Mouse (Mus musculus): ENCODE results near the gene Dppa3.

Gene Dppa3

GRCm38 (mm10) chr6:122626110-122626509 lies at the start of gene Dppa3:
Gene Dppa3, plus strand, starts transcription at chr6:122626410.
- DNase-seq (ENCODE audit: low spot score in 2 of 2), result no peak

GRCm38 (mm10) chr6:122577030-122577429 lies 49.2 kb upstream of the Dppa3 start:
- DNase-seq (ENCODE audit: low spot score in 2 of 2), result no peak

- DNase-seq (ENCODE audit: low spot score in 2 of 2), result no peak
Measured at GRCm38 (mm10) chr6:122579086-122579485, 47.1 kb upstream of the Dppa3 start.

GRCm38 (mm10) chr6:122591027-122591758 lies 35.0 kb upstream of the Dppa3 start:
- no peak for DNase-seq (ENCODE audit: low spot score in 2 of 2)

- DNase-seq (ENCODE audit: low spot score in 2 of 2), result no peak
Measured at GRCm38 (mm10) chr6:122592905-122593304, 33.3 kb upstream of the Dppa3 start.

GRCm38 (mm10) chr6:122595637-122596036 lies 30.6 kb upstream of the Dppa3 start:
- DNase-seq (ENCODE audit: low spot score in 2 of 2), result peak in 1 of 2 experiments; percentile 19

- no peak for DNase-seq (ENCODE audit: low spot score in 2 of 2)
Measured at GRCm38 (mm10) chr6:122596608-122597007, 29.6 kb upstream of the Dppa3 start.

- no peak for DNase-seq (ENCODE audit: low spot score in 2 of 2)
Measured at GRCm38 (mm10) chr6:122598014-122598413, 28.2 kb upstream of the Dppa3 start.

- DNase-seq (ENCODE audit: low spot score in 2 of 2), result no peak
Measured at GRCm38 (mm10) chr6:122598436-122598835, 27.8 kb upstream of the Dppa3 start.

- DNase-seq (ENCODE audit: low spot score in 2 of 2), result no peak
Measured at GRCm38 (mm10) chr6:122599054-122599737, 27.0 kb upstream of the Dppa3 start.

- DNase-seq (ENCODE audit: low spot score in 2 of 2), result no peak
Measured at GRCm38 (mm10) chr6:122600066-122600646, 26.1 kb upstream of the Dppa3 start.

GRCm38 (mm10) chr6:122601031-122601430 lies 25.2 kb upstream of the Dppa3 start:
- DNase-seq (ENCODE audit: low spot score in 2 of 2), result no peak

GRCm38 (mm10) chr6:122601615-122602014 lies 24.6 kb upstream of the Dppa3 start:
- DNase-seq (ENCODE audit: low spot score in 2 of 2), result no peak

GRCm38 (mm10) chr6:122602242-122602991 lies 23.8 kb upstream of the Dppa3 start, which contains the start of gene Apobec1:
Gene Apobec1, minus strand, starts transcription at chr6:122602444.
- peak in 1 of 2 experiments; percentile 47 for DNase-seq (ENCODE audit: low spot score in 2 of 2)

- DNase-seq (ENCODE audit: low spot score in 2 of 2), result no peak
Measured at GRCm38 (mm10) chr6:122602992-122603322, 23.3 kb upstream of the Dppa3 start.

GRCm38 (mm10) chr6:122604260-122604659 lies 21.9 kb upstream of the Dppa3 start:
- DNase-seq (ENCODE audit: low spot score in 2 of 2), result no peak

- no peak for DNase-seq (ENCODE audit: low spot score in 2 of 2)
Measured at GRCm38 (mm10) chr6:122605483-122605882, 20.7 kb upstream of the Dppa3 start.

- no peak for DNase-seq (ENCODE audit: low spot score in 2 of 2)
Measured at GRCm38 (mm10) chr6:122606661-122607060, 19.5 kb upstream of the Dppa3 start.

GRCm38 (mm10) chr6:122607700-122608099 lies 18.5 kb upstream of the Dppa3 start:
- DNase-seq (ENCODE audit: low spot score in 2 of 2), result no peak

- DNase-seq (ENCODE audit: low spot score in 2 of 2), result no peak
Measured at GRCm38 (mm10) chr6:122608434-122609376, 17.5 kb upstream of the Dppa3 start.

- DNase-seq (ENCODE audit: low spot score in 2 of 2), result no peak
Measured at GRCm38 (mm10) chr6:122609377-122609728, 16.9 kb upstream of the Dppa3 start.
